Comparison of ENCODE assay signal across 8 mouse cellular contexts in the genomic region with DNA sequence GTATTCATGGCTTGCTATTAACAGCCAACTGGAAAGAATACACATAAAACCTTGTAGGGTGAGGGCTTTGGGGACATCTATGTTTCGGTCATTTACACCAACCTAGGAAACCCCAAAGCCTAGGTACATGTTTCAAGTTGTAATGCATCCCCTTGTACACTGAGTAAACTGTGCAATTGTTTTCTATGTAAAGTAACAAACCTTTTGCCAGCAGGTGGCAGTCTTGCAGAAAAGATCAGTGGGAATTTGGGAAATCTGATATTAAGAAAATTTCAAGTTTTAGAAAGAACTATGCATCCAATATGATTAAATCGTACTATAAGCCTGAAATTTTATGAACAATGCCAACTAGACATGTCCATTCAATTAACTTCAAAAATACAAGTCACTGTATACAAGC. TPM values are rescaled to one million over a fixed set of nuclear protein-coding genes. Genes with fewer than 3 reads are reported as not detected.
DNase-seq lines count a peak whose midpoint lies in the region; ATAC-seq lines count a peak whose summit lies in the region.

No protein-coding gene starts in this region.

- no peak overlapping the region for H3K4me2 ChIP-seq in neural tube, embryonic 11.5 days (ENCODE audit: low read depth)

- no peaks in the 10 kb centered on the region for H3K4me1 ChIP-seq in neural tube, embryonic 11.5 days (ENCODE audit: control insufficient read depth, insufficient read depth, low read length)

- H3K9ac ChIP-seq in neural tube, embryonic 11.5 days (ENCODE audit: low read length) = no peak overlapping the region

- no peaks in the 10 kb centered on the region for H3K27me3 ChIP-seq in neural tube, embryonic 11.5 days (ENCODE audit: control insufficient read depth, insufficient read depth, low read length)

- 44% methylated on average over 2 of the region's 2 CpGs for WGBS in neural tube, embryonic 11.5 days

- no peak overlapping the region for H3K4me3 ChIP-seq in neural tube, embryonic 11.5 days (ENCODE audit: low read depth, low read length)

- H3K27ac ChIP-seq in neural tube, embryonic 11.5 days (ENCODE audit: low read depth, low read length) = no peak overlapping the region

- no peaks in the 10 kb centered on the region for H3K36me3 ChIP-seq in neural tube, embryonic 11.5 days (ENCODE audit: control insufficient read depth, insufficient read depth, low read length)

- H3K9me3 ChIP-seq in neural tube, embryonic 11.5 days (ENCODE audit: control insufficient read depth, low read length) = no peaks in the 10 kb centered on the region

- peak; percentile 21 for DNase-seq in gastrocnemius, adult 18-20 months (ENCODE audit: low spot score)
- no peak for DNase-seq in gastrocnemius, adult 8-10 months (ENCODE audit: low spot score in 2 of 2)
- peak; percentile 21 for DNase-seq in ovary, postnatal 14 days (ENCODE audit: low spot score)
- no peak for DNase-seq in ovary, postnatal 10 days (ENCODE audit: low spot score)
- DNase-seq in cerebellum, adult 9-10 months = peak; percentile 58
- DNase-seq in kidney, postnatal 14 days = peak; percentile 43
- DNase-seq in neural tube, embryonic 11.5 days (ENCODE audit: low spot score) = peak; percentile 52
- no peak for DNase-seq in natural killer cell, adult 2 months (ENCODE audit: low spot score in 2 of 2)

- no peak for ATAC-seq in neural tube, embryonic 11.5 days (ENCODE audit: insufficient read depth, low FRiP score, low TSS enrichment)

RNA-seq across cellular contexts. Expression of gene Mfap3l, which starts 15.7 kb away (rescaled TPM):
- total RNA-seq in gastrocnemius, adult 18-20 months (2021) = 1 to 10 TPM; 3.3 to 4.4 TPM
- total RNA-seq in gastrocnemius, adult 8-10 months (2022) = 1 to 10 TPM; 2.5 to 5.8 (median 4.0) TPM
- 4.1 and 5.1 TPM in 2 replicates for polyA plus RNA-seq in neural tube, embryonic 11.5 days (2014; fragmentation: Nextera tagmentation; extraction: Ambion mirVana)

Comparison
In these comparisons a context has a peak if more than half of its experiments do, and no peak if none do; other contexts are left out.
1. DNase-seq: peak in gastrocnemius, adult 18-20 months (single experiment), ovary, postnatal 14 days (single experiment), cerebellum, adult 9-10 months (single experiment), kidney, postnatal 14 days (single experiment) and neural tube, embryonic 11.5 days (single experiment); none in gastrocnemius, adult 8-10 months (0 of 2), ovary, postnatal 10 days (single experiment) and natural killer cell, adult 2 months (0 of 2).